Mouse (Mus musculus) embryo, embryonic 10.5 days (tissue): ENCODE data around the gene Clk2.

ENCODE experiments used
- DNase-seq: peaks from one replicate; pipeline ENCODE4 v3.0.0-alpha.2; 2015; ENCODE audit warnings: low spot score

Clk2 gene

GRCm38 (mm10) chr3:89164506-89165267, at the start of gene Clk2:
Gene Clk2, plus strand, starts transcription at chr3:89164795.
- peak; percentile 96 for DNase-seq

GRCm38 (mm10) chr3:89115522-89115921, 49.1 kb upstream of the Clk2 start:
- peak; percentile 61 for DNase-seq

GRCm38 (mm10) chr3:89123313-89123712, 41.3 kb upstream of the Clk2 start:
- no peak for DNase-seq

- DNase-seq = no peak
These were observed 40.4 kb upstream of the Clk2 start for GRCm38 (mm10) chr3:89124241-89124640.

GRCm38 (mm10) chr3:89125981-89126380, 38.6 kb upstream of the Clk2 start:
- DNase-seq = no peak

GRCm38 (mm10) chr3:89129908-89130307, 34.7 kb upstream of the Clk2 start:
- no peak for DNase-seq

GRCm38 (mm10) chr3:89131816-89132215, 32.8 kb upstream of the Clk2 start:
- no peak for DNase-seq

GRCm38 (mm10) chr3:89132285-89133062, 32.1 kb upstream of the Clk2 start:
- peak; percentile 60 for DNase-seq

- DNase-seq = no peak
These were observed 31.5 kb upstream of the Clk2 start for GRCm38 (mm10) chr3:89133063-89133450.

GRCm38 (mm10) chr3:89133752-89134151, 30.8 kb upstream of the Clk2 start:
- DNase-seq = no peak

- DNase-seq = no peak
These were observed 28.6 kb upstream of the Clk2 start, which contains the start of gene Pklr for GRCm38 (mm10) chr3:89135958-89136357. Gene Pklr, plus strand, starts transcription at chr3:89136142.

GRCm38 (mm10) chr3:89136365-89136764, 28.2 kb upstream of the Clk2 start:
- peak; percentile 22 for DNase-seq

GRCm38 (mm10) chr3:89144821-89145220, 19.8 kb upstream of the Clk2 start:
- no peak for DNase-seq

- DNase-seq = no peak
These were observed 19.0 kb upstream of the Clk2 start for GRCm38 (mm10) chr3:89145566-89145965.

- peak; percentile 23 for DNase-seq
These were observed 17.3 kb upstream of the Clk2 start for GRCm38 (mm10) chr3:89147101-89147978.

GRCm38 (mm10) chr3:89147979-89148311, 16.6 kb upstream of the Clk2 start:
- DNase-seq = peak; percentile 18

- no peak for DNase-seq
These were observed 16.0 kb upstream of the Clk2 start for GRCm38 (mm10) chr3:89148567-89148966.

GRCm38 (mm10) chr3:89152084-89152835, 12.3 kb upstream of the Clk2 start:
- no peak for DNase-seq

- DNase-seq = no peak
These were observed 7.6 kb upstream of the Clk2 start for GRCm38 (mm10) chr3:89156951-89157350.

- DNase-seq = no peak
These were observed 5.9 kb upstream of the Clk2 start for GRCm38 (mm10) chr3:89158651-89159050.

GRCm38 (mm10) chr3:89159211-89159610, 5.4 kb upstream of the Clk2 start:
- peak; percentile 83 for DNase-seq
